Mouse (Mus musculus) WW6 (cell line): ENCODE measurements around the gene Ptgir.

Source experiments
- DNase-seq: peaks from one replicate; pipeline ENCODE4 v3.0.0-alpha.2; 2013; ENCODE audit warnings: low read depth, low spot score

Gene Ptgir

DNA sequence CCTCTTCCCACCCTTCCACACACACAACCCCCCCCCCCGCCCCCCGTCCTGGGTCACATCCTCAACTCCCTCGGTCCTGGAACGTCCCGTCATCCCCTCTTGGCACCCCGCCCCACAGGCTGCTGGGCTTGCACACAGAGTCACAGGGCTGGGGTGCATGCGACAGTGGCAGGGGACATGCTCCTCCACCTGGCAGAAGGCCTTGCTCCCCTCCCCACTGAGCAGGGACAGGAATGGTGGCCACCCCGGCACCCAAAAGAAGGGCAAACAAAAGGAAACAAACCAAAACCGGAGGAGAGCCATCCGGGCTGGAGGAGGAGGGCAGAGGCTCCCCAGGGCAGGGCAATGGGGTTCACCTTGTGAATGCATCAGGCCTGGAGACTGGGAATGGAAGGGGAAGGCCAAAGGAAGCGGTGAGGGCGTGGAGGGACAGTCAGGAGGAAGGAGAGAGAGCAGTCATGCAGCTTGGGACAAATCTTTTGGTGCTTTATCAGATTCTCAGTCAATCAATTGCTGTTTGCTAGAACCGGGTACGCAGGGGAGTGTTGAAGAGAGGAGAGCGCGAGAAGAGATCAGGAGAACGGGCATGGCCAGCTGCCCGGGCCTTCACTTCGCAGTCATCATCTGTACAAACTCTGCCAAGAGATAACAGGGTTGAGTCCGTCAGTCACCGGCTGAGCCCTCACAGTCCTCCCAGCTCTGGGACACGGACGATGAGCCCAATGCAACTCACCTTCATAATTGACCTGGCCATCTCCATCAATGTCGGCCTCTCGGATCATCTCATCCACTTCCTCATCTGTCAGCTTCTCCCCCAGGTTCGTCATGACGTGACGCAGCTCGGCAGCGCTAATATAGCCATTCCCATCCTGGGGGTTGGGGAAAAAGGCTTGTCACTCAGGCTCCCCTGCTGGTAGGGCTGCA is 10.3 kb downstream of the Ptgir start:
- DNase-seq = no peak

DNA sequence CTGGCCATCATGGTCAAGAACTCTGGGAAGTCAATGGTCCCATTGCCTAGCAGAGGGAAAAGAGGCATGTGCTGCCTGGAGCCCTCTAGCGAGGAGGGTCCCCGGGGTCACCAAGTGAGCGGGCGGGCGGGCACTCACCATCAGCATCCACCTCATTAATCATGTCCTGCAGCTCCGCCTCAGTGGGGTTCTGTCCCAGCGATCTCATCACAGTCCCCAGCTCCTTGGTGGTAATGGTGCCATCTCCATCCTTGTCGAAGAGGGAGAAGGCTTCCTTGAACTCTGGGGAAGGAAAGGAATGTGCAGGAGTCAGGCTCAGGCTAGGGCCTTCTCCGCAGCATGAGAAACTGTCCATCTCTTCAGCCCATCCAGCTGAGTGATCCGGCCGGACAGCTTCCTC is 11.2 kb downstream of the Ptgir start:
- no peak for DNase-seq

DNA sequence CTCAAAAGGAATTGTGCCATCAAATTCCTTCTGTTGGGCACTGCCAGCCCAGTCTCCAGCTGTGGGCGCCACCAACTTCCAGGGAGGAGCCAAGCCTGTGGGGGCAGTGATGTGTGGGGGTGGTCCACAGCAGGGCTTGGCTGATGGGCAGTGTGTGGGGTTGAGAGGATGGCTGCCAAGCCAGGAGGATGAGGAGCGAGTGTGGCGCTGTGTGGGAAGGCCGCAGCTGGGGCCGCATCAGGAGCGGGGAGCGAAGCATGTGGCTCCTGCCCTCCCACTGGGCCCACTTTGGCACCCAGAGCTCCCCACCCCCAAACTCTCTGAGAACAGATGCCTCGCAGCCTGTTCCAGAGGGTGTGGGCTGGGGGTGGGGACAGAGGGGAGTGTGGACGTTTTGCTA is 11.7 kb downstream of the Ptgir start:
- DNase-seq = no peak

GRCm38 (mm10) chr7:16918670-16919069 is 12.4 kb downstream of the Ptgir start:
- DNase-seq = no peak

DNA sequence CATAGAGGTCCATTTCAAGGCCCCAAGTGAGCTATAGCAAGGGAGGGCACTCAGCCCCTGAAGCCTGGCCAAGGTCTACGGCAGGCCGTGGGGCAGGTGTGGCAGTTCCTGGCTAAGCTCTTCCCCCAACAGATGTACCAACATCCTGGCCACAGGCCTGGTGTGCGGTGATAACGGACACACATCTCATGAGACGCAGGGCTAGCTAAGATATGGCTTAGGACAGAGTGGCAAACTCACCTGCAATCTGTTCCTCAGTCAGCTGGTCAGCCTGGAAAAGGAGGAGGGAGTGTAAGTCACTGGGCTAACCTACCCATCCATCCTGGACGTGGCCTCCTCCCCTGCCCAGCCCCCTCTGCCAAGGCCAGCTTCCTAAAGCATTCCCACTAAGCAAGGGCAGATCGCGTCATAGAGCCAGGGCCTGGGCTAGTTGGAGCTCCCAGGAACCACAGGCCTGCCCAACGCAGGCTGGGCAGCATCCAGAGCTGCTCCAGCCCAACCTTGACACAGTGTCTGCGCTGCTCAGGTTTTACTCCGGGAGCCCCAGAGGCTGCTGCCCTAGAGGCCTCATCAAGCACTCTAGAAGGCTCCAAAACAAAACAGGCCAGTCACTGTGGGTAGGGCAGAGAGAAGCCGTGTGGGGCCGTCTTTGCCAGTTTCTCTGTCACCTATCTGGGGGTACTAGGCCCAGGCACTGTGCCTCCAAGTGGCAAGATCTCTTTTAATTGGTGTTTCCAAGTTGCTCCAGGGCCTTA is 13.3 kb downstream of the Ptgir start:
- DNase-seq = no peak

DNA sequence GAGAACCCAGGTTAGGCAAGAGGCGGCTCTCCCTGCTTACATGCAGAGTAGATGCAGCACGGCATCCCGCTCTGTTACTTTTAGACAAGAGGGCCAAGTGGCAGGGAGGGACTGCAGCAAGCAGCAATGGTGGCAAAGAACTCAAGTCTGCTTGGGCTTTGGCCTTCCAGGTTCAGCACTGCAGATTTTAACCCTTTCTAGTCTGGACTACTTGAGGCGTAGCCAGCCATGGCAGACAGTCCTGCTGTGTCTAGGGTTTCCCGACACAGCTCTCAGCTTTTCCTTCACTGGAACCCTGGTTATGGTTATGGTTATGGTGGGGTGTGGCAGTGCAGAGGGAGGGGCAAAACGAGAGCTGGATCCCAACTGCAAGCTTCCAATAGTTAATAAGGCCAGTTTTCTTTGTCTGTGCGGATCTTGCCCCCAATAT is 13.9 kb downstream of the Ptgir start:
- DNase-seq = no peak

DNA sequence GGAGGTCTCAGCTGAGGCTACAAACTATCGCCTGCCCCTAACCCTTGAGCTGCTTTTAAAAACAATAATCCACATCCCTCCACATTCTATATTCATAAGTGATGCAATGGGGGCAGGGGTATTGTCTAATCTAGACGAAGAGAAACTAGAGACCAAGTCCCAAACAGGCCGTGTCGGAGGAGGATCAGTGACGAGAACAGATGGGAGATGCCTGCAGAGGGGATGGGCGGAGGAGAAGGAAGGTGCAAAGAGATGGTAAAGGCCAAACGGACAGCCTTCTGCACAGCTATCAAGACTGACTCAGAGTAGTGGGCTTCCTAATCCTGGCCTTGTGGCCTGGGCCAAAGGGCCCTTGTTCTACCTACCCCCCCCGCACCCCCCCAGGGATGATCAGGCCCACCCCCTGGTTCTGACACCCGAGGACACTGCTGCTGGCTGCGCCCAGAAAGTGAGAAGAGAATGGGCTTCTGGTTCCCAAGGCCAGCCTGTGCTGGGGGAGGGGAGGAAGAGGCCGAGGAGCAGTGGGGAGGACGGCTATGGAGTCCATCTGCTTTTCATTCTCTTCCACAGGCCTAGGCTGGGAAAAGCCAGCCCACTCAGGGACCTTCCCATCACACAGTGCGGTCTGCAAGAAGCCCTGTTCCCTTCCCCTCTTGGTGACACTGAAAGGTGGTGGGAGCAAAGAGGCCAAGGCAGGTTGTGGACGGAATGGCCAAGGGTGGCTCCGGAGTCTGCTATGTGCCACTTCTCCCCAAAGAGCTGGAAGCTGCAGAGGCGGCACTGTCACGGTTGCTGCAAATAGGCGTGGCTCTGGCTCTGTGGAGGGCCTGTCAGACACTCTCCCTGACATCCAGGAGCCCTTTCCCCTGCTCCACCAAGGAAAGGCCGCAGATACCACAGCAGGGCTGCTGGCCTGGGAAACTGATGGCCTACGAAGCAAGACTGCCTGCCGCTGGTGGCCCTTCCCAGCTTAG is 14.8 kb downstream of the Ptgir start:
- DNase-seq = no peak

DNA sequence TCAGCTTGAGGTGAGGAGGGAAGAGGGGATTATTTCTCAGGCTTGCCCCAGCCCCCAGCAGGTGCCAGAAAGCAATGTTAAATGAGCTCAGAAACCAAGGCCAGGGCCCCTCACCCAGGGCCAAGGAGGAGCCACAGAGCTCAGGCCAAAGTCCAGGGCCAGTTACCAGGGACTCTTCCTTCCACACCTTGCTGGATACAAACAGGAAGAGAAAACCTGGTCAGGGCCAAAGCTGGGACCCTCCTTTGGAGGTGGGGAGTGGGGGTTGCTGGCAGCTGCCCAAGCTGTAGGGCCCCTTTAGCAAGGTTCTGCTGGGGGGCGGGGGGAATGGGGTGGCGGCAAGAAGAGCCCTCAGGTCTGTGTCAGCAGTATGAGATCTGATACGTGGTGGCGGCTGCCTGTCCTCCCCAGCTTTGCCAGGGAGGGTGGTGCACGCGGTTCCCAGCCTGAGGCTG is 15.6 kb downstream of the Ptgir start:
- DNase-seq = no peak

- no peak for DNase-seq
Observed at GRCm38 (mm10) chr7:16922360-16922973, 16.2 kb downstream of the Ptgir start.

DNA sequence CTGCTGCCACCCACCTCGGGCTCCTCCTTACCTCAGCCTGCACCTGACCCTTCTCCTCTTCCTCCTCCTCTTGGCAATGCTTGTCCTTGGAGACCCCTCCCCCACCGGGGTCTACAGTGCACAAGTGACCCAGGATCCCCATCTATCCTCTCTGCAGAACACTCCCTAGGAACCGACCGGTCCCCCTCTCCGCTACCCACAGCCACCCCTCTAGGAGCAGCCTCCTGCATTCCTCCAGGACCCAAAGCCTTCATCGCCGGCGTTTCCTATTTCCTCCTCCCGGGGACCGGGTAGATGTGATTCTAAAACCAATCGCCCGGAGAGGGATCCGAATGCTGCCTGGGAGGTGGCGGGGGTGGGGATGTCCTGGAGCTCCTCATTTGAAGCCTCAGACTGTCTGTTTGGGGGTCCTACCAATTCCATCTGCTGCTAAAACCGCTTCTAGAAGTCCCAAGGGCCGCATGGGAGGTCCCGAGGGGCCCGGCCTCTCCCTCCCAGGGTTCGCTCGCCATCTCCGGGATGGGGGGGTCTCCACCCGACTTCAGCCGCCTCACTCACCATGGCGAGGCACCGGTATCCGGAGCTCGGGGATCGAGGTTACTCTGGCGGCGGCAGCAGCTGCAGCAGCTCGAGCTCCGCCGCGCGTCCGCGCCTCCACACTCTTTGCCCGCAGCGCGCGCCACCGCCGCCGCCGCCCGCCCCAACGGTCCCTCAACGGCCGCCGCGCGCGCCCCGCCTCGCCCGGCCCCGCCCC is 17.2 kb downstream of the Ptgir start:
- no peak for DNase-seq

DNA sequence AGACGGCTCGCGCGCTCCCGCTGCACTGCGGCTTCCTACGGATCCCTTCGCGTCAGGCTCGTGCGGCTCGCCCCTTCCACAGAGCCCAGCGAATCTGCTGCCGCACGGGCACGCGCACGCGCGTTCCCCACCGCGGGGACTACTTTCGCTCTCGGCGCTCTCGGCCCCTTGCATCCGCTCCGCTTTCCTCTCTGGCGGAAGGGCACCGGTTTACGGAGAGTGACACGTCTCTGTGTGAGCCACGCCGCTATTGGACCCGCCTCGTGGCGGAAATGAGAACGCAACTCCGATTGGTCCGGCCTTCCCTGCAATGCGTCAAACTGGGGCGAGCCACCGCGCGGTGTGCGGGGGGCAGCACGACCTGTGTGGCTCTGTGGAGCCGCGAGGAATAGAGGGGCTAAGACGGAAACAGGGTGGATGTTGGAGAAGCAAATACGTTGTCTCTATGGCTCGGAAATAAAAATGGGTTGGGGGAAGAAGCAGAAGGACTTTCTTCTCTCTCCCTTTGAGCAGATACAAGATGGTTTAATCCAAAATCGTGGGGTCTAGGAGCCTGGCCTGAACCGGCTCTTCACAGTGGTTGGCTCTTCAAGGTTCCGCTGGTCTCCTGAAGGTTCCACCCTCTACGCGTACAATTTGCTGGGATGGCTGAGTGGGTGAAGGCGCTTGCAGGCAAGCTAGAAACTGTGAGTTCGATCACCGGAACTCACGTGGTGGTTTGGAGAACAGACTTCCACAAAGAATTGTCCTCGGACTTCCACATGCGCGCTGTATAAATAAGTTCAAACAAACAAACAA is 17.9 kb downstream of the Ptgir start, which contains the start of gene Calm3:
Gene Calm3, minus strand, starts transcription at position 78 of the 798 bp plus-strand sequence.
- peak; percentile 99 for DNase-seq

DNA sequence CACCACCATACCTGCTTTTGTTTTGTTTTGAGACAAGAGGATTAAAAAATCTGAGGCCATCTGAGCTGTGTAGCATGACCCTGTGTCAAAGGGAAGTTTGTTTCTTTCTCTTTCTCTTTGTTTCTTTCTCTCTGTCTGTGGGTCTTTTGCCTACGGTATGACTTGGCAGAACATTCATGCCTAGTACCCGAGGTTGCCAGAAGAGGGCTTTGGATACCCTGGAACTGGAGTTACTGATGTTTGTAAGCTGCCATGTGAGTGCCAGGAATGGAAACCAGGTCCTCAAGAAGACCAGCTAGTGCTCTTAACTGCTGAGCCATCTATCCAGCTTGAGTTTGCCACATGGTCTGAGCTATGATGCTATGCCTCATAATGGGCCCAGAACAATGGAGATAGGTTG is 22.1 kb downstream of the Ptgir start:
- no peak for DNase-seq

DNA sequence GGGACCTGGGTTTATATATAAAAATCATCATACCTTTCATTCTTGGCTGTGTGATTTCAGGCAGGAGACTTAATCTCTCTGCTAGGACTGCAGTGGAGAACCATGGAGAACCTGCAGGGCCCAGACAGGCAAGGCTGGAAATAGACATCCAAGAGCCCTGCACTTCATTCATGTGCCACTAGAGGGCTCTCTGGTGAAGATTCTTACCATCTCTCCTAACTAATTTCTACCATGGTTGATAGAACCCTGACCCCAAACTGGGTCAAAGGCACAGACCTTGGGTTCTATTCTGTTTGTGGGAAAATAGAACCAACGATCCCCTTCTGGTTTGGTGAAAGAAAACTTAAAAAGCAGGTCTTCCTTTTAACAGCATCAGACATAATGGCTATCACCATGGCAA is 24.6 kb downstream of the Ptgir start:
- DNase-seq = peak; percentile 38

- DNase-seq = peak; percentile 54
Observed at GRCm38 (mm10) chr7:16931968-16932627, 25.8 kb downstream of the Ptgir start.

GRCm38 (mm10) chr7:16932704-16933577 is 26.7 kb downstream of the Ptgir start:
- no peak for DNase-seq

DNA sequence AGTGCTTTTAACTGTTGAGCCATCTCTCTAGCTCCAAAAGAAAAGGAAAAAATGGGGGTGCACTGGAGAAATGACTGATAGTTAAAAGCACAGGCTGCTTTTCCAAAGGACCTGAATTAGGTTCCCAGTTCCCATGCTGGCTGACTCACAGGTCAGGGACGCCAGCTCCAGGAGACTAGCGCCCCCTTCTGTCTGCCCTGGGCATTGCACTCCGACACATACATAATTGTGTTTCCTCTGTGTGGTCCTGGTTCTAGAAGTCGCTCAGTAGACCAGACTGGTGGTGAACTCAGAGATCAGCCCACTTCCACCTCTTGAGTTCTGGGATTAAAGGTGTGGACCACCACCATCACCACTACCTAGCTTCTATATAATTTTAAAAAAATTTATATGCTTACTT is 31.0 kb downstream of the Ptgir start:
- peak; percentile 49 for DNase-seq

GRCm38 (mm10) chr7:16938117-16938791 is 32.0 kb downstream of the Ptgir start:
- DNase-seq = no peak
